Mouse (Mus musculus) hindbrain, embryonic 12.5 days (tissue): ENCODE data around the gene Dennd6a. TPM values are rescaled to one million over a fixed set of nuclear protein-coding genes. Genes with fewer than 3 reads are reported as not detected.

Experiments used
- ATAC-seq: fragments of 200-750 bp; cut with Nextera tagmentation; 2 replicates; pipeline ENCODE4 v1.8.0; 2017; ENCODE audit warnings: moderate TSS enrichment; ENCODE audit not compliant: low FRiP score
- H3K27ac ChIP-seq: fragments of 300-500 bp; sonication (generic); 2 replicates; pipeline ENCODE4 v1.5.1; 2016; ENCODE audit warnings: mild to moderate bottlenecking
- H3K27me3 ChIP-seq: fragments of 300-500 bp; sonication (generic); 2 replicates; pipeline ENCODE4 v1.6.1; 2016; ENCODE audit warnings: mild to moderate bottlenecking
- H3K36me3 ChIP-seq: fragments of 300-500 bp; sonication (generic); 2 replicates; pipeline ENCODE4 v1.6.1; 2016; ENCODE audit warnings: mild to moderate bottlenecking
- H3K4me1 ChIP-seq: fragments of 300-500 bp; sonication (generic); 2 replicates; pipeline ENCODE4 v1.6.1; 2016
- H3K4me2 ChIP-seq: fragments of 300-500 bp; sonication (generic); replicated peaks from 2 replicates; pipeline ENCODE4 v1.6.1; 2016; ENCODE audit warnings: mild to moderate bottlenecking
- H3K4me3 ChIP-seq: fragments of 300-500 bp; sonication (generic); 2 replicates; pipeline ENCODE4 v1.5.1; 2016; ENCODE audit warnings: mild to moderate bottlenecking
- H3K9ac ChIP-seq: fragments of 300-500 bp; sonication (generic); 2 replicates; pipeline ENCODE4 v1.6.1; 2016; ENCODE audit warnings: mild to moderate bottlenecking, moderate library complexity
- H3K9me3 ChIP-seq: fragments of 300-500 bp; sonication (generic); replicated peaks from 2 replicates; pipeline ENCODE4 v1.6.1; 2016; ENCODE audit warnings: mild to moderate bottlenecking
- WGBS: fragments of 180-500 bp; shearing (Covaris S2); methylation state at CpG from one replicate; pipeline ENCODE4 v1.1.7; 2016; 5-methylcytosine and 5-hydroxymethylcytosine counted together
- polyA plus RNA-seq: library from polyadenylated mRNA; unstranded; fragments of >200 nt; fragmentation: Nextera tagmentation; extraction: Ambion mirVana; gene quantifications from 2 replicates; pipeline ENCODE4 v1.2.1, GENCODE M21; 2016

Dennd6a gene
- polyA plus RNA-seq, 1 experiment from 2014 or later = 28.9 TPM

DNA sequence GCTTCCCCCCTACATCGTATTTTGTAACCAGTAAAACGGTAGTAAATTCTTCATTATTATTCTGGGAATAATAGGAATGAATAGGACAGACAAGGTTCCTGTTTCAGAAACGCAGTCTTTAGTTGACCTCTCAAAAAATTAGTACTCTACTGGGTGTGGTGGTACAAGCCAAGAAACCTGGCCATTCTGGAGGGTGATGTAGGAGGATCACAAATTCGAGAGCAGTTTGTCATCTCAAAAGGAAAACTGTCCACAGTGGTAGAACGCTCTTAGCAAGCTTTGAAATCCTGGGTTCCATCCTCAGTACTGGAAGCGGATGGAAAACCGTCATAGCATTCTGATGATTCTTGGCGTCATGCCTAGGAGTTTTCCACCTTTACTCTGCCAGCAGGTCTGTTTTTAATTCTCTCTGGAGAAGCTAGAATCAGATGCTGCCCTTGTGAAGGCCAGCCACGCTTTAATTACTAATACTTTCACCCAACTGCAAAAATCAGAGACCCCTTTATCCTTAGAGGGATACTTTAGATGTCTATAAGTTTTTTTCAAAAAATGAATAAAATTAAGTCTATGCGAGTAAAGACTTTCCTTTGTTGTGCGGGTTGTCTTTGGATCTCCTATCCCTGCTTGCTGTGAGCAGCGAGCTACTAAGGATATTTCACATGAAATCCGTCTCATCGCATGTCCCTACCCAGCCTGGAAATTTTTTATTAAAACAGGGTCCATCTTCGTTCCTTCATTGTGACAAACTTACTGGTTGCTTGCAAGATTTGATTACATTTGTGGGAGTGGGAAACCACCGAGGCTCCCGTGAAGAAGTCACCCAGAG lies 63.6 kb downstream of the Dennd6a start:
- Histone ChIP-seq H3K4me1 (peaks cover 18% of the 10 kb centered on the region), H3K36me3 (peaks cover 5% of the 10 kb centered on the region; the same call in 1 of the 2 replicates), H3K4me2 (peak overlapping the region; percentile 76), H3K27ac (peak overlapping the region; percentile 95), H3K27me3 (no peaks in the 10 kb centered on the region), H3K9me3 (no peaks in the 10 kb centered on the region), H3K9ac (peak overlapping the region; percentile 94), H3K4me3 (peak overlapping the region; percentile 87)
- WGBS = 32% methylated on average over 17 of the region's 17 CpGs
- ATAC-seq = peak; percentile 35

DNA sequence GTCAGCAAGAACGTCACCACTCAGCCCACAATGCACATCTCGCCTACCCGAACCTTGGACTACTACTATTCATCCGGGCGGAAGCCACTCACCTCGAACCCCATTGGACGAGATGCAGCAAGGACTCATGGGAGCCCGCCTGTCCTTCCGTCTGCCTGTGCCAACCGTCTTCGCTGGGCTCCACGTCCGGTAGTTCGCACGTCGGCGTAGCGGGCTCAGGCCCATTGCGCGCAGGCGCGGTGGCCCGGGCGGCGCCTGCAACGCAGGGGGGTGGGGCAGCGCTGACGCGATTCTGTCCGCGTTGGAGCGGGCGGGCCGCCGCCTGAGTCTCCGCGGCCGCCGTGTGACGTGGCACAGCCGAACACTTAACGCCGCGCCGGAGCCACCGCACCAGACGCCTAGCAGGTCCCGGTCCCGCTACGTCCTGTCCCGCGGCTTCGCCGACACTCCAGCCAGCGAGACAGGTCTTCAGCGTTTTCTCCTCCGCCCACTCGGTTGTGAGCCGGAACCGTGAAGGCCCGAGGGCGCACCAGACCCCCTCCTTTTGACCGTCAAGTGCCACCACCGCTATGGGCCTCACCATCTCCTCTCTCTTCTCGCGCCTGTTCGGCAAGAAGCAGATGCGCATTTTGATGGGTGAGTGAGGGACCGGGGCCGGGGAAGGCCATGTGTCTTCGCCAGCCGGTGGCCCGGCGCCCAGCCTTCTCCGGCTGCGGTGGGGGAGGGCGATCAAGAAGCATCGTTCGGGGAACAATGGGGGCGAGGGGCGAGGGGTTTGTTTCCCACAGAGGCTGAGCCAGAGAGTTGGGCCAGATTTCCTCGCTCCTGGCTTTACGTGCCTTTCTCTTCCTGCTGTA lies 64.4 kb downstream of the Dennd6a start, which contains the start of gene Arf4:
Arf4 (plus strand) TSS at position 224 of the 857 bp plus-strand sequence.
- Histone ChIP-seq H3K9me3 (no peaks in the 10 kb centered on the region), H3K4me3 (peak within 1 kb of the TSS; percentile 87), H3K4me1 (peaks cover 18% of the 10 kb centered on the region), H3K36me3 (no peaks in the 10 kb centered on the region), H3K9ac (peak within 1 kb of the TSS; percentile 94), H3K4me2 (peak within 1 kb of the TSS; percentile 76), H3K27ac (peak within 1 kb of the TSS; percentile 95), H3K27me3 (no peaks in the 10 kb centered on the region)
- peak; percentile 99 for ATAC-seq
- WGBS = under 1% methylated on average over 83 of the region's 83 CpGs

GRCm38 (mm10) chr14:26638708-26639084 lies 65.0 kb downstream of the Dennd6a start:
- Histone ChIP-seq H3K9ac (peak overlapping the region; percentile 94), H3K27me3 (no peaks in the 10 kb centered on the region)
- ATAC-seq = 0 out of 2 replicates have a peak, but pooled peaks have one; percentile 18

DNA sequence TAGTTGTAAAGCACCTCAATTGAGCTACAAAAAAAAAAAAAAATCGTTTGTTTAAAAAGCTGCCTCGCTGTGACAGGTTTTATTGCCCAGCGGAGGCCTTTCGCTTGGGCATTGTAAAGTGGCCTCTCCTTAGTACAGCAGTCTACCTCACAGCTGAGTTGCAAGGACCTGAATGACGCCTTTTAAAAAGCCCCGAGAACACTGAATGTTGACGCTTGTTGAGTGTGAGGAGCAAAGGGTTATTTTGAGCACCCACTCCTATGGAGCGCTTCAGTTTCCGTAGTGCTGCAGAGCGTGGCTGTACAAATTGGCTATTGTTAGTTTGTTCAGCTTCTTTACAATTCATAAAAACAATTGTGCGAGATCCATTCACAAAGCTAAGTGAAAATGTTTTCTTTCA lies 65.6 kb downstream of the Dennd6a start:
- peak overlapping the region; percentile 94 for H3K9ac ChIP-seq
- no peaks in the 10 kb centered on the region for H3K9me3 ChIP-seq
- no peaks in the 10 kb centered on the region for H3K27me3 ChIP-seq
- WGBS = 3% methylated on average over 11 of the region's 11 CpGs
- peak overlapping the region; percentile 13; the same call in 1 of the 2 replicates for H3K27ac ChIP-seq
- ATAC-seq = no peak
- peak overlapping the region; percentile 76 for H3K4me2 ChIP-seq
- H3K4me1 ChIP-seq = peaks cover 18% of the 10 kb centered on the region
- H3K4me3 ChIP-seq = peak overlapping the region; percentile 87
- H3K36me3 ChIP-seq = no peaks in the 10 kb centered on the region

More at GRCm38 (mm10) chr14:26638708-26639084, 65.0 kb downstream of the Dennd6a start:
- peak overlapping the region; percentile 87 for H3K4me3 ChIP-seq
- H3K9me3 ChIP-seq = no peaks in the 10 kb centered on the region
- H3K36me3 ChIP-seq = no peaks in the 10 kb centered on the region
- peak overlapping the region; percentile 76 for H3K4me2 ChIP-seq
- H3K4me1 ChIP-seq = peaks cover 18% of the 10 kb centered on the region
- under 1% methylated on average over 16 of the region's 16 CpGs for WGBS
- H3K27ac ChIP-seq = peak overlapping the region; percentile 95

GRCm38 (mm10) chr14:26639961-26640360 lies 66.3 kb downstream of the Dennd6a start:
- H3K27me3 ChIP-seq = no peaks in the 10 kb centered on the region
- WGBS = 64% methylated on average over 2 of the region's 2 CpGs
- no peaks in the 10 kb centered on the region for H3K36me3 ChIP-seq
- H3K27ac ChIP-seq = no peak overlapping the region
- no peaks in the 10 kb centered on the region for H3K9me3 ChIP-seq
- no peak for ATAC-seq
- peaks cover 18% of the 10 kb centered on the region for H3K4me1 ChIP-seq
- H3K9ac ChIP-seq = peak overlapping the region; percentile 94
- peak overlapping the region; percentile 87 for H3K4me3 ChIP-seq
- H3K4me2 ChIP-seq = peak overlapping the region; percentile 76

- Histone ChIP-seq H3K4me1 (peaks cover 23% of the 10 kb centered on the region), H3K4me2 (no peak overlapping the region), H3K36me3 (peaks cover 7% of the 10 kb centered on the region), H3K27ac (no peak overlapping the region), H3K9me3 (no peaks in the 10 kb centered on the region), H3K9ac (no peak overlapping the region), H3K4me3 (no peak overlapping the region), H3K27me3 (no peaks in the 10 kb centered on the region)
- WGBS = 80% methylated on average over 3 of the region's 3 CpGs
- ATAC-seq = no peak
These were observed 69.5 kb downstream of the Dennd6a start for GRCm38 (mm10) chr14:26643006-26643624.

DNA sequence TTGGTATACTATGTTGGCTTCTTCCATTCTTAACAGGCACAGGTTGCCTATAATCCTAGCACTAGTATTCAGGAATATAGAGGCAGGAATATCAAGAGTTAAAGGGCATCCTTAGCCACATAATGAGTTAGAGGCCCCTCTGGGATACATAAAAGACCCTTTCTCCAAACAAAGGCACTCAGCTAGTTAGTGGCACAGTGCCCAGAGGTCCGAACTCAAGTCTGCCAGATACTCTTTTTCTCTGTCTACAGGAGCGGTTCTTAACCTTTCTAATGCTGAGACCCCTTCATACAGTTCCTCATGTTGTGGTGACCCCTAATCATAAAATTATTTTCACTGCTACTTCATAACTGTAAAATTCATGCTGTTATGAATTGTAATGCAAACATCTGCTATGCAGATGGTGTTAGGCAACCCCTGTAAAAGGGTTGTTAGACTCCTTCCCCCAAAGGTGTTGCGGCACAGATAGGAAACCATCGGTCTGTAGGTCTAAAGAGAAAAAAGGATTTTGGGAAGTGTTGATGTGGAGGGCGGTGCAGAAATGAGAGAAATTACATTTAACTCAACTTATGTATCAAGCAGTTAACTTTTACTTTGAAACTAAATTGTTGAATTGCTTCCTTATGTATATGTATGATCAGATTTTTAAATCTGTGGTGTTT lies 72.5 kb downstream of the Dennd6a start:
- Histone ChIP-seq H3K9ac (no peak overlapping the region), H3K9me3 (no peaks in the 10 kb centered on the region), H3K4me3 (no peak overlapping the region), H3K36me3 (peaks cover 15% of the 10 kb centered on the region), H3K27me3 (no peaks in the 10 kb centered on the region), H3K4me1 (peaks cover 8% of the 10 kb centered on the region), H3K4me2 (peak overlapping the region; percentile 29), H3K27ac (0 out of 2 replicates have a peak overlapping the region, but pooled peaks have one; percentile 0)
- WGBS = 57% methylated on average over 5 of the region's 5 CpGs
- ATAC-seq = no peak; the same call in 1 of the 2 replicates

- ATAC-seq = no peak
These were observed 74.2 kb downstream of the Dennd6a start for GRCm38 (mm10) chr14:26647811-26648210.

GRCm38 (mm10) chr14:26651901-26652300 lies 78.2 kb downstream of the Dennd6a start:
- H3K4me3 ChIP-seq = no peak overlapping the region
- H3K9me3 ChIP-seq = no peaks in the 10 kb centered on the region
- H3K4me1 ChIP-seq = no peaks in the 10 kb centered on the region
- ATAC-seq = no peak
- H3K36me3 ChIP-seq = peaks cover 51% of the 10 kb centered on the region
- H3K9ac ChIP-seq = no peak overlapping the region
- no peak overlapping the region for H3K4me2 ChIP-seq
- H3K27ac ChIP-seq = no peak overlapping the region
- H3K27me3 ChIP-seq = no peaks in the 10 kb centered on the region

More at GRCm38 (mm10) chr14:26647811-26648210, 74.2 kb downstream of the Dennd6a start:
- Histone ChIP-seq H3K27ac (no peak overlapping the region), H3K27me3 (no peaks in the 10 kb centered on the region), H3K9me3 (no peaks in the 10 kb centered on the region), H3K36me3 (peaks cover 22% of the 10 kb centered on the region), H3K4me3 (no peak overlapping the region), H3K4me2 (no peak overlapping the region), H3K9ac (no peak overlapping the region), H3K4me1 (peaks cover 8% of the 10 kb centered on the region)
- 90% methylated on average over 2 of the region's 2 CpGs for WGBS

GRCm38 (mm10) chr14:26658178-26658577 lies 84.5 kb downstream of the Dennd6a start:
- H3K4me1 ChIP-seq = no peaks in the 10 kb centered on the region
- H3K9ac ChIP-seq = no peak overlapping the region
- H3K4me2 ChIP-seq = no peak overlapping the region
- H3K27ac ChIP-seq = no peak overlapping the region
- H3K9me3 ChIP-seq = no peaks in the 10 kb centered on the region
- H3K4me3 ChIP-seq = no peak overlapping the region
- H3K27me3 ChIP-seq = no peaks in the 10 kb centered on the region
- peaks cover 37% of the 10 kb centered on the region for H3K36me3 ChIP-seq
- ATAC-seq = no peak

- 97% methylated on average over 1 of the region's 1 CpGs for WGBS
- Histone ChIP-seq H3K36me3 (peaks cover 30% of the 10 kb centered on the region), H3K4me3 (no peak overlapping the region), H3K4me2 (no peak overlapping the region), H3K4me1 (no peaks in the 10 kb centered on the region), H3K27me3 (no peaks in the 10 kb centered on the region), H3K9ac (no peak overlapping the region), H3K27ac (no peak overlapping the region), H3K9me3 (no peaks in the 10 kb centered on the region)
- no peak for ATAC-seq
These were observed 86.6 kb downstream of the Dennd6a start for GRCm38 (mm10) chr14:26660233-26660632.
